Mouse (Mus musculus) embryonic facial prominence, embryonic 11.5 days (tissue): ENCODE results near the gene Smco4. TPM values are rescaled to one million over a fixed set of nuclear protein-coding genes. Genes with fewer than 3 reads are reported as not detected.

Experiments
- ATAC-seq: fragments of 200-750 bp; cut with Nextera tagmentation; replicated peaks from 2 replicates; pipeline ENCODE4 v1.8.0; 2017; ENCODE audit warnings: low read depth; ENCODE audit not compliant: insufficient number of reproducible peaks, low FRiP score, low TSS enrichment
- DNase-seq: peaks from one replicate; pipeline ENCODE4 v3.0.0-alpha.2; 2015; ENCODE audit warnings: low spot score
- H3K27ac ChIP-seq: fragments of 300-500 bp; sonication (generic); replicated peaks from 2 replicates; pipeline ENCODE4 v1.5.1; 2014; ENCODE audit warnings: mild to moderate bottlenecking, low read depth, low read length, control low read depth
- H3K27me3 ChIP-seq: fragments of 300-500 bp; sonication (generic); 2 replicates; pipeline ENCODE4 v1.6.1; 2014; ENCODE audit warnings: mild to moderate bottlenecking, low read length, moderate library complexity, mixed read lengths; ENCODE audit not compliant: control insufficient read depth, insufficient read depth
- H3K36me3 ChIP-seq: fragments of 300-500 bp; sonication (generic); replicated peaks from 2 replicates; pipeline ENCODE4 v1.6.1; 2014; ENCODE audit warnings: low read depth, mild to moderate bottlenecking, low read length, moderate library complexity, mixed read lengths; ENCODE audit not compliant: control insufficient read depth, insufficient read depth
- H3K4me1 ChIP-seq: fragments of 300-500 bp; sonication (generic); 2 replicates; pipeline ENCODE4 v1.6.1; 2014; ENCODE audit warnings: low read length, mixed read lengths; ENCODE audit not compliant: control insufficient read depth, insufficient read depth
- H3K4me2 ChIP-seq: fragments of 300-500 bp; sonication (generic); 2 replicates; pipeline ENCODE4 v1.6.1; 2014; ENCODE audit warnings: low read depth, mild to moderate bottlenecking, control low read depth, low read length, moderate library complexity
- H3K4me3 ChIP-seq: fragments of 300-500 bp; sonication (generic); 2 replicates; pipeline ENCODE4 v1.5.1; 2014; ENCODE audit warnings: low read depth, low read length, control low read depth
- H3K9ac ChIP-seq: fragments of 300-500 bp; sonication (generic); replicated peaks from 2 replicates; pipeline ENCODE4 v1.6.1; 2014; ENCODE audit warnings: mild to moderate bottlenecking, control low read depth, low read length
- H3K9me3 ChIP-seq: fragments of 300-500 bp; sonication (generic); replicated peaks from 2 replicates; pipeline ENCODE4 v1.6.1; 2016; ENCODE audit warnings: mild to moderate bottlenecking, low read length, inconsistent platforms, mixed read lengths; ENCODE audit not compliant: control insufficient read depth
- WGBS: fragments of 180-500 bp; shearing (Covaris S2); extraction: QIAGEN DNeasy Blood & Tissue Kit; methylation state at CpG from one replicate; pipeline ENCODE4 v1.1.7; 2014; 5-methylcytosine and 5-hydroxymethylcytosine counted together
- polyA plus RNA-seq: library from polyadenylated mRNA; unstranded; fragments of >200 nt; fragmentation: Nextera tagmentation; extraction: Ambion mirVana; gene quantifications from 2 replicates; pipeline ENCODE4 v1.2.1, GENCODE M21; 2014

Smco4 gene
- polyA plus RNA-seq, 1 experiment from 2014 or later = 3.5 TPM

- Histone ChIP-seq H3K27ac (no peak overlapping the region), H3K9ac (no peak overlapping the region), H3K4me2 (no peak overlapping the region), H3K27me3 (no peaks in the 10 kb centered on the region), H3K36me3 (no peaks in the 10 kb centered on the region), H3K4me1 (no peaks in the 10 kb centered on the region), H3K4me3 (no peak overlapping the region), H3K9me3 (no peaks in the 10 kb centered on the region)
- ATAC-seq = no peak
- no peak for DNase-seq
- WGBS = 40% methylated on average over 7 of the region's 7 CpGs
Observed at GRCm38 (mm10) chr9:15526539-15526938, 33.3 kb downstream of the Smco4 start.

- Histone ChIP-seq H3K9ac (no peak overlapping the region), H3K27me3 (no peaks in the 10 kb centered on the region), H3K36me3 (no peaks in the 10 kb centered on the region), H3K9me3 (no peaks in the 10 kb centered on the region), H3K27ac (no peak overlapping the region), H3K4me2 (no peak overlapping the region), H3K4me3 (no peak overlapping the region), H3K4me1 (no peaks in the 10 kb centered on the region)
- no peak for ATAC-seq
- 51% methylated on average over 6 of the region's 6 CpGs for WGBS
- no peak for DNase-seq
Observed at GRCm38 (mm10) chr9:15527846-15528245, 34.6 kb downstream of the Smco4 start.

- Histone ChIP-seq H3K4me3 (no peak overlapping the region), H3K4me2 (no peak overlapping the region), H3K4me1 (no peaks in the 10 kb centered on the region), H3K27me3 (no peaks in the 10 kb centered on the region), H3K9ac (no peak overlapping the region), H3K27ac (no peak overlapping the region), H3K36me3 (no peaks in the 10 kb centered on the region), H3K9me3 (no peaks in the 10 kb centered on the region)
- no peak for DNase-seq
- no peak for ATAC-seq
- 84% methylated on average over 7 of the region's 7 CpGs for WGBS
Observed at GRCm38 (mm10) chr9:15528368-15528767, 35.1 kb downstream of the Smco4 start.

GRCm38 (mm10) chr9:15529275-15529964 lies 36.2 kb downstream of the Smco4 start:
- 60% methylated on average over 8 of the region's 8 CpGs for WGBS
- DNase-seq (peak; percentile 21), ATAC-seq (peak; percentile 57; the same call in 1 of the 2 replicates)
- Histone ChIP-seq H3K27me3 (no peaks in the 10 kb centered on the region), H3K4me3 (no peak overlapping the region), H3K4me2 (no peak overlapping the region), H3K36me3 (no peaks in the 10 kb centered on the region), H3K27ac (no peak overlapping the region), H3K9me3 (no peaks in the 10 kb centered on the region), H3K9ac (no peak overlapping the region), H3K4me1 (no peaks in the 10 kb centered on the region)

- ATAC-seq (no peak), DNase-seq (no peak)
- H3K9me3 ChIP-seq = no peaks in the 10 kb centered on the region
- no peaks in the 10 kb centered on the region for H3K36me3 ChIP-seq
- no peaks in the 10 kb centered on the region for H3K27me3 ChIP-seq
- H3K9ac ChIP-seq = no peak overlapping the region
- H3K4me2 ChIP-seq = no peak overlapping the region
- H3K27ac ChIP-seq = no peak overlapping the region
- no peaks in the 10 kb centered on the region; the same call in 1 of the 2 replicates for H3K4me1 ChIP-seq
- WGBS = 89% methylated on average over 2 of the region's 2 CpGs
- H3K4me3 ChIP-seq = no peak overlapping the region
Observed at GRCm38 (mm10) chr9:15529965-15530320, 36.7 kb downstream of the Smco4 start.

GRCm38 (mm10) chr9:15531204-15531603 lies 38.0 kb downstream of the Smco4 start:
- H3K27ac ChIP-seq = no peak overlapping the region
- DNase-seq (no peak), ATAC-seq (no peak)
- H3K36me3 ChIP-seq = no peaks in the 10 kb centered on the region
- H3K4me2 ChIP-seq = no peak overlapping the region
- no peaks in the 10 kb centered on the region for H3K9me3 ChIP-seq
- H3K4me1 ChIP-seq = no peaks in the 10 kb centered on the region; the same call in 1 of the 2 replicates
- no peak overlapping the region for H3K4me3 ChIP-seq
- H3K27me3 ChIP-seq = no peaks in the 10 kb centered on the region
- WGBS = 77% methylated on average over 5 of the region's 5 CpGs
- no peak overlapping the region for H3K9ac ChIP-seq

- Histone ChIP-seq H3K27ac (no peak overlapping the region), H3K4me3 (no peak overlapping the region), H3K4me2 (no peak overlapping the region), H3K4me1 (no peaks in the 10 kb centered on the region; the same call in 1 of the 2 replicates), H3K36me3 (no peaks in the 10 kb centered on the region), H3K9me3 (no peaks in the 10 kb centered on the region), H3K9ac (no peak overlapping the region), H3K27me3 (no peaks in the 10 kb centered on the region)
- DNase-seq (no peak), ATAC-seq (no peak)
- 65% methylated on average over 11 of the region's 11 CpGs for WGBS
Observed at GRCm38 (mm10) chr9:15533336-15534070, 40.3 kb downstream of the Smco4 start.

GRCm38 (mm10) chr9:15534110-15534509 lies 40.9 kb downstream of the Smco4 start:
- ATAC-seq (no peak), DNase-seq (no peak)
- 77% methylated on average over 2 of the region's 2 CpGs for WGBS
- Histone ChIP-seq H3K4me2 (no peak overlapping the region), H3K4me1 (no peaks in the 10 kb centered on the region; the same call in 1 of the 2 replicates), H3K4me3 (no peak overlapping the region), H3K27ac (no peak overlapping the region), H3K9ac (no peak overlapping the region), H3K9me3 (no peaks in the 10 kb centered on the region), H3K27me3 (no peaks in the 10 kb centered on the region), H3K36me3 (no peaks in the 10 kb centered on the region)
